Mouse (Mus musculus) limb, embryonic 14.5 days (tissue): ENCODE results near the gene Eps8l3. TPM values are rescaled to one million over a fixed set of nuclear protein-coding genes. Genes with fewer than 3 reads are reported as not detected.

Experiments
- ATAC-seq: fragments of 200-750 bp; cut with Nextera tagmentation; 2 replicates; pipeline ENCODE4 v1.8.0; 2017; ENCODE audit warnings: low read depth, moderate number of reproducible peaks, moderate TSS enrichment; ENCODE audit not compliant: low FRiP score
- DNase-seq: peaks from one replicate; pipeline ENCODE4 v3.0.0-alpha.2; 2015; ENCODE audit warnings: low spot score
- H3K27ac ChIP-seq: fragments of 300-500 bp; sonication (generic); replicated peaks from 2 replicates; pipeline ENCODE4 v1.5.1; 2014; ENCODE audit warnings: low read depth, mild to moderate bottlenecking, low read length, moderate library complexity, mixed read lengths
- H3K27me3 ChIP-seq: fragments of 300-500 bp; sonication (generic); 2 replicates; pipeline ENCODE4 v1.6.1; 2014; ENCODE audit warnings: low read length, mixed read lengths; ENCODE audit not compliant: control insufficient read depth, insufficient read depth
- H3K36me3 ChIP-seq: fragments of 300-500 bp; sonication (generic); 2 replicates; pipeline ENCODE4 v1.6.1; 2014; ENCODE audit warnings: mild to moderate bottlenecking, low read length, moderate library complexity, mixed read lengths; ENCODE audit not compliant: control insufficient read depth, insufficient read depth
- H3K4me1 ChIP-seq: fragments of 300-500 bp; sonication (generic); 2 replicates; pipeline ENCODE4 v1.6.1; 2014; ENCODE audit warnings: antibody characterized with exemption, low read length, mixed read lengths; ENCODE audit not compliant: control insufficient read depth, insufficient read depth
- H3K4me2 ChIP-seq: fragments of 300-500 bp; sonication (generic); replicated peaks from 2 replicates; pipeline ENCODE4 v1.6.1; 2014; ENCODE audit warnings: low read depth, mild to moderate bottlenecking, low read length, moderate library complexity; ENCODE audit not compliant: severe bottlenecking
- H3K4me3 ChIP-seq: fragments of 300-500 bp; sonication (generic); replicated peaks from 2 replicates; pipeline ENCODE4 v1.5.1; 2014; ENCODE audit warnings: low read length
- H3K9ac ChIP-seq: fragments of 300-500 bp; sonication (generic); 2 replicates; pipeline ENCODE4 v1.6.1; 2014; ENCODE audit warnings: mild to moderate bottlenecking, low read depth, low read length, moderate library complexity; ENCODE audit not compliant: severe bottlenecking
- H3K9me3 ChIP-seq: fragments of 300-500 bp; sonication (generic); 2 replicates; pipeline ENCODE4 v1.6.1; 2016; ENCODE audit warnings: low read length; ENCODE audit not compliant: control insufficient read depth
- POLR2A ChIP-seq: fragments of 200-500 bp; IDR thresholded peaks from 2 replicates; pipeline ENCODE4 v1.8.0; 2012; ENCODE audit warnings: inconsistent platforms, mild to moderate bottlenecking, moderate library complexity, borderline replicate concordance; ENCODE audit not compliant: insufficient read depth, insufficient read length; ENCODE audit errors: extremely low read depth
- WGBS: fragments of 180-500 bp; shearing (Covaris S2); extraction: QIAGEN DNeasy Blood & Tissue Kit; methylation state at CpG from one replicate; pipeline ENCODE4 v1.1.7; 2014; 5-methylcytosine and 5-hydroxymethylcytosine counted together
- polyA plus RNA-seq, 2 experiments: library from polyadenylated mRNA; depleted of rRNA in 1 of 2; stranded (reverse) in 1 of 2; unstranded in 1 of 2; fragments of >200 nt; fragmentation: Nextera tagmentation in 1 of 2; extraction: Ambion mirVana in 1 of 2; gene quantifications; 2 replicates each; pipeline versions ENCODE4 v1.2.1 to v1.2.3; 2012 to 2014

The Eps8l3 gene
- polyA plus RNA-seq, 2 experiments = 0.09 TPM; not detected in 1

DNA sequence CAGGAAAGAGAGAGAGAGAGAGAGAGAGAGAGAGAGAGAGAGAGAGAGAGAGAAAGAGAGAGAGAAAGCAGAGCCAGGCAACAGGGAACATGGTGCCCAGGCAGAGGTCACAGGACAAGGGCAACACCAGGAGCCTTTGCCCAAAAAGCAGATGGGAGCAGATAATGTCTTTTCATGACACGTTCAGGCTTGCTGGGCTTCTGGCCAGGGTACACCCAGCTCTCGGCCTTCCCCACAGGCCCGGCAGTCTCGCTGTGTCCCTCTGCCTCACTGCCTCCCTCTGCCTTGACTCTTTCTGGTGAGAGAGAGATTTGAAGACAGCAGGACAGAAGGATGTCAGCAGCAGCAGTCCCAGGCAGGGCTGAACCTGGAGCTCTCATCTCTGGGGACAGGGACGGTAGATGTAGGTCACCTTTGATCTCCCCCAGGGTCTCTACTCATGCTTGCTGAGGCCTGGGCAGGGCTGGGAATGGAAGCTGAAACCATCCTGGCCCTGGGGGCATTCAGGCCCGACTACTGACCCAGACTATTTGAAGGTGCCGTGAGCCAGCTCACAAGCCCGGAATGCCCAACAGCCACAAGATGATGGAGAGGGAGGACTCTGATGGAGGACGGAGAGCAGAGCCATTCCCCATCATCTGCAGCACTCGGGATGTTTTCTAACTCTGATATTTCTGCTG, 45.0 kb upstream of the Eps8l3 start:
- Histone ChIP-seq H3K27me3 (no peaks in the 10 kb centered on the region), H3K9me3 (no peaks in the 10 kb centered on the region), H3K36me3 (no peaks in the 10 kb centered on the region), H3K9ac (no peak overlapping the region), H3K4me1 (0 out of 2 replicates have a peak, but pooled peaks cover 3% of the 10 kb centered on the region), H3K4me2 (no peak overlapping the region), H3K4me3 (no peak overlapping the region), H3K27ac (no peak overlapping the region)
- no peak for TF ChIP-seq POLR2A
- DNase-seq (no peak), ATAC-seq (no peak)
- WGBS = 67% methylated on average over 10 of the region's 10 CpGs

DNA sequence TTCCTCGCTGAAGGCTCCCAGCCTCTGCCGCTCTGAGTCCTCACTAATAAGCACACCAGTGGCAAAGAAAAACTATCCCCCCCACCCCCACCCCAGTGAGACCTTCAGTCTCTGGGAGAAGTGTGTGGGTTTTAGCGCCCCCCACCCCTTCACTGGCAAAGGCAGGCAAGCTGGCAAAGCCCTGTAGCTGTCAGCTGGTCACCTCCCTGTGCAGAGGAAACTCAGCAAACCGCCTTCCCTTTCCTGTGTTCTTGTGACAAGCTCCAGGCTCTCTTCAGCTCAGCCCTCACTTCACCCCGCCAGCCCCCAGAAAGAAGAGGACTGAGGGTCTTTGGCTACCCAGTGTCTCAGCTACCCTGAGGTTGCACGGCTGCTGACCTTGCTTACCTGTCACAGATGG, 44.4 kb upstream of the Eps8l3 start:
- no peak for TF ChIP-seq POLR2A
- no peaks in the 10 kb centered on the region for H3K36me3 ChIP-seq
- H3K9ac ChIP-seq = no peak overlapping the region
- 43% methylated on average over 6 of the region's 6 CpGs for WGBS
- H3K9me3 ChIP-seq = no peaks in the 10 kb centered on the region
- H3K27me3 ChIP-seq = no peaks in the 10 kb centered on the region
- DNase-seq = no peak
- ATAC-seq = no peak
- no peak overlapping the region for H3K4me3 ChIP-seq
- no peak overlapping the region for H3K4me2 ChIP-seq
- H3K4me1 ChIP-seq = 0 out of 2 replicates have a peak, but pooled peaks cover 3% of the 10 kb centered on the region
- no peak overlapping the region for H3K27ac ChIP-seq

DNA sequence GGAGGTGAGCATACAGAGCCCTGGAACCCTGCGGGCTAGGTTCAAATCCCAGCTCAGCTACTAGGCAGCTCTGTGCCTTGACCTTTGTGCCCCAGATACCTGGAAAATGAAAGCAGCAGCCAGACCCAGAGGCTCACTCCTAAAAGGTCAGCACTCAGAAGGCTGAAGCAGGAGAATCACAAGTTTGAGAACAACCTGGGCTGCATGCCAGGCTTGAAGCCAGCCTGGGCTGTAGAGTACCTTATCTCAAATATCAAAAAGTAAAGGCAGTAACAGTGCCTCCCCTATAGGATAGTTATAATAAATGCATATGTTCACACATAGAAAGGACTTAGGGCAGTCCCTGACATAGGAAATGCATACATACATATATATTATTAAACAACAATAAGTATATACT, 43.7 kb upstream of the Eps8l3 start:
- Histone ChIP-seq H3K27me3 (no peaks in the 10 kb centered on the region), H3K4me2 (no peak overlapping the region), H3K4me1 (0 out of 2 replicates have a peak, but pooled peaks cover 3% of the 10 kb centered on the region), H3K4me3 (no peak overlapping the region), H3K36me3 (no peaks in the 10 kb centered on the region), H3K27ac (no peak overlapping the region), H3K9ac (no peak overlapping the region), H3K9me3 (no peaks in the 10 kb centered on the region)
- 67% methylated on average over 1 of the region's 1 CpGs for WGBS
- no peak for DNase-seq
- no peak for ATAC-seq
- no peak for TF ChIP-seq POLR2A

DNA sequence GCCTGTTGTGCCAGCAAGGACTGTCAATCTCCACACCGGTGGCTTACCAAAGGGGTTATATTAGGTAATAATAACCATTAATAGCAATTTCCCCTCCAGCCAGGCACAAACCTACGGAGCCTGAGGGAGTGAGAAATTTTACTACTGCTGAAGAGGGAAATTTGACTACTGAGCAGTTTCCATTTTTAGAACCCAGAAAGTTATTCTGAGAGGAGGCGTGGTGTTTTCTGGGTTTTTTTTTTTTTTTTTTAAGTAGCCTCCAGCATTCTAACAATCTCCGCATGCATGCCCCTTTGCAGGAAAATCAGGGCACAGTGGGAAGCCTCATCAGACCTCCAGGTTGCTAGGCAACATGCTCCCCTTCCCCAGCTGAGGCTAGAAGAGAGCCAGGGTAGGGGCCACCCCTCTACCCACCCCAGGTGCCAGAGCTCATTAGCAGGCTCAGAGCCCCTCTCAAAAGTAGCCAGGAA, 43.1 kb upstream of the Eps8l3 start:
- 4% methylated on average over 4 of the region's 4 CpGs for WGBS
- H3K4me1 ChIP-seq = 0 out of 2 replicates have a peak, but pooled peaks cover 3% of the 10 kb centered on the region
- H3K9ac ChIP-seq = no peak overlapping the region
- DNase-seq (peak; percentile 20), ATAC-seq (no peak)
- no peak overlapping the region for H3K4me2 ChIP-seq
- no peaks in the 10 kb centered on the region for H3K9me3 ChIP-seq
- H3K27ac ChIP-seq = no peak overlapping the region
- no peak for TF ChIP-seq POLR2A
- no peak overlapping the region for H3K4me3 ChIP-seq
- no peaks in the 10 kb centered on the region for H3K27me3 ChIP-seq
- no peaks in the 10 kb centered on the region for H3K36me3 ChIP-seq

DNA sequence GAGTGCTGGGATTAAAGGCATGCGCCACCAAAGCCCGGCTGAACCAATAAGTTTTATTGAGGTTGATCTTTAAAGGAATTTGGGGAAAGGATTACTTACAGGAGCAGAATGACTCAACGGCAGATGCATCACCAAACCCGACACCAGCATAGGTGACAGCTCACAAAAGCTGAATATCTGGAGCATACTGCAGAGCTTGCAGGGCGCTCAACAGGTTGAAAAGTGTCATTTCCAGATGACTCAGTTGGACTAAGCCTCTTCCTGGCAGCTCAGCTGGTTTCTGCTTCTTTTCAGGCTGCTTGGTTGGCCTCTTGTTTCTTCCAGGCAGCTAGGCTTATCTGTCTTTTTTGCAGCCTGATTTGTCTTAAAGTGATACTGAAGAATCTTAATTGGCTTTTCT, 41.7 kb upstream of the Eps8l3 start:
- Histone ChIP-seq H3K4me2 (no peak overlapping the region), H3K9me3 (no peaks in the 10 kb centered on the region), H3K27ac (no peak overlapping the region), H3K9ac (no peak overlapping the region), H3K36me3 (no peaks in the 10 kb centered on the region), H3K4me1 (0 out of 2 replicates have a peak, but pooled peaks cover 3% of the 10 kb centered on the region), H3K27me3 (no peaks in the 10 kb centered on the region), H3K4me3 (no peak overlapping the region)
- DNase-seq = no peak
- 88% methylated on average over 5 of the region's 5 CpGs for WGBS
- TF ChIP-seq POLR2A = no peak
- ATAC-seq = no peak
